Mouse (Mus musculus) heart, postnatal 36 days (tissue): ENCODE measurements around the gene Prr14l. TPM values are rescaled to one million over a fixed set of nuclear protein-coding genes. Genes with fewer than 3 reads are reported as not detected.
A peak's percentile ranks its signal among the peaks of the same experiment; 100 is the strongest.
"Not testable (repeated sequence)": the region's sequence is repeated elsewhere in the genome, so short reads cannot be mapped to it uniquely, and the experiment has no call there.

Experiments
- DNase-seq, 2 experiments: peaks; one replicate each; pipeline ENCODE4 v3.0.0; 2021 to 2022
- intact Hi-C: fragments of 180-260 bp; cut with DNase I; formaldehyde crosslinking; loops from one replicate; pipeline ENCODE4 v1.15.1; 2025
- total RNA-seq, 2 experiments: library from RNA; stranded (reverse); gene quantifications; 2 replicates each; pipeline ENCODE4 v1.2.3; 2021

The Prr14l gene
- total RNA-seq, 2 experiments from 2014 or later, result 6.1 to 6.4 TPM

DNA sequence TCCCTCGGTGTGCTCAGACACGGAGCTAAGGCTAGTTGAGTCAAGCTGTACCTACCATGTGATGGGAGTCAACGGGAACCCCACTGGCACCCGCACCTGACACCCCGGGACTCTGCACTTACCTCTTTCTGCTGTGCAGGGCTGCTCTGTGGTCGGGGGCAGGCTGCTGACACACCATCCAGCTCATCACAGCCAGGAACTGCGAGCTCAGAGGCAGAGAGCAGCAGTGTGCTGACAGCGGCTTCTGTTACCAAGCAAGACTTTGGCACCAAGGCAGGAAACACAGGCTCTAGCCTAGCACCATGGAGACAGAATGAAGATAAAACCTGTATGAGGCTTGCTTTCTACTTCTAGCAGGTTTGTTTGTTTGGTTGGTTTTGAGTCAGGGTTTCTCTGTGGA lies 33.6 kb downstream of the Prr14l start:
- intact Hi-C loops, result no loop called here
- no peak for DNase-seq

- no peak for DNase-seq
These were observed 38.7 kb downstream of the Prr14l start for GRCm38 (mm10) chr5:32815396-32815795.

GRCm38 (mm10) chr5:32786454-32786853 lies 67.6 kb downstream of the Prr14l start:
- DNase-seq, result not testable (repeated sequence)
- intact Hi-C loops, result loop anchor here (5.0 kb wide), 1 partner anchor 66 kb away; the partner anchor contains the start of gene Prr14l

More at GRCm38 (mm10) chr5:32815396-32815795, 38.7 kb downstream of the Prr14l start:
- intact Hi-C loops, result no loop called here

GRCm38 (mm10) chr5:32785313-32785915 lies 68.6 kb downstream of the Prr14l start, which contains the start of gene Pisd:
TSS of gene Pisd (minus strand) at chr5:32785646.
- intact Hi-C loops, result loop anchor here (2.0 to 5.0 kb wide), 2 partner anchors 67 to 77 kb away; partner anchors contain the start of genes Depdc5 and Prr14l
- DNase-seq, result peak; percentile 94

- intact Hi-C loops, result loop anchor here (2.0 to 5.0 kb wide), 2 partner anchors 68 to 78 kb away; partner anchors contain the start of genes Depdc5 and Prr14l
- DNase-seq, result no peak
These were observed 69.3 kb downstream of the Prr14l start for GRCm38 (mm10) chr5:32784726-32785125.

DNA sequence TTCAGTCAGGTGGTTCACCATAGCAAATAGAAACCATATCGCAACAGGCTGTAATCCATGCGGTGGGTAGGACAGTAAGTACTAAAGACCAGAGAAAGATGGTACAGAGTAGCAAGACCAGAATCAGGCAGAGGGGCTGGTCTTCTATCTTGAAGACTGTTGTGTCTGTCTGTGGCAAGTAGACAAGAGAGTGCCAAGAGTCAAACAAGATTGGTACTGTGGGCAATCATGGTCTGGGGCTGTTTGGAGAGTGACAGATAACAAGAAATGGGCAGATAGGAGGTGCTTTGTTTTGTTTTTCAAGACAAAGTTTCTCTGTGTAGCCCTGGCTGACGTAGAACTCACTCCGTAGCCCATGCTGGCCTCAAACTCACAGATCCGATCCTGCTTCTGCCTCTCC lies 72.5 kb downstream of the Prr14l start:
- intact Hi-C loops, result no loop called here

GRCm38 (mm10) chr5:32778168-32778567 lies 75.9 kb downstream of the Prr14l start:
- DNase-seq, result no peak
- intact Hi-C loops, result no loop called here

More for the DNA sequence above, 72.5 kb downstream of the Prr14l start:
- DNase-seq, result no peak

GRCm38 (mm10) chr5:32772361-32772760 lies 81.7 kb downstream of the Prr14l start:
- intact Hi-C loops, result no loop called here

GRCm38 (mm10) chr5:32767636-32768373 lies 86.3 kb downstream of the Prr14l start:
- intact Hi-C loops, result no loop called here
- DNase-seq, result no peak

More at GRCm38 (mm10) chr5:32772361-32772760, 81.7 kb downstream of the Prr14l start:
- no peak for DNase-seq

DNA sequence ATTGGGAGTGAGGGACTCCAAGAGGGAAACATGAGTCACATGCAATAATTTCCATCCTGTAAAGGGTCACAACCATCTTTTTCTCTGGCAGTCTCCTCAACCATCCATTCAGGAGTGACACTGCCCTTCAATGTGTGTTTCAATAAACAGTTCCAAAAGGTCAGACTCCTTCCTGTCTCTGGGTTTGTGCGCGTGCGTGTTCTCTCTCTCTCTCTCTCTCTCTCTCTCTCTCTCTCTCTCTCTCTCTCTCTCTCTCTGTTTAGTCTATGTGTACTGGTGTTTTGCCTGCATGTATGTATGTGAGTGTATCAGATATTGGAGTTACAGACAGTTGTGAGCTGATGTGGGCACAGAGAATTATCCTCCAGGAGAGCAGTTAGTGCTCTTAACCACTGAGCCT lies 87.1 kb downstream of the Prr14l start:
- intact Hi-C loops, result no loop called here
- DNase-seq, result no peak

DNA sequence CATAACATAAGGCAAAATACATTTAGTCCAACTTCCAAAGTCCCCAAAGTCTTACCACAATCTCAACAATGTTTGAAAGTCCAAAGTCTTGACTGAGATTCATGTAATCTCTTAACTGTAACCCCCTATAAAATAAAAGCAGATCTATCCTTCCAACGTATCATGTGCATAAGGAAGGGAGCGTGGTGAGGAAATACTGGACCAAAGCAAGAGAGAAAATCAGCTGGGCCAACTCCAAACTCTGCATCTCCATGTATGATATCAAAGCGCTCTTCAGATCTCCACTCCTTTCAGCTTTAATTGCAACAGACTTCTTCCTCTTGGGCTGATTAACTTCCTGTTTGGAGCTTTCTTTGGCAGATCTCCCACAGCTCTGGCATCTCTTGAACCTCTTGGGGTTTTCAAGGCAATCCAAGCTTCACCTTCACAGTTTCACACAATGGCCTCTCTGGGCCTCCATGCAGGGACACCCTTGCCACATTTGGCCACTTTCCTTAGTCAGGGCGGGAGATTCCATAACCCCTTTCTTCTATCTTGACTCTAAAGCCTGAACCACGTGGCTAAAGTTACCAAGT lies 92.4 kb downstream of the Prr14l start:
- intact Hi-C loops, result no loop called here
- DNase-seq, result peak; percentile 19 to 20

DNA sequence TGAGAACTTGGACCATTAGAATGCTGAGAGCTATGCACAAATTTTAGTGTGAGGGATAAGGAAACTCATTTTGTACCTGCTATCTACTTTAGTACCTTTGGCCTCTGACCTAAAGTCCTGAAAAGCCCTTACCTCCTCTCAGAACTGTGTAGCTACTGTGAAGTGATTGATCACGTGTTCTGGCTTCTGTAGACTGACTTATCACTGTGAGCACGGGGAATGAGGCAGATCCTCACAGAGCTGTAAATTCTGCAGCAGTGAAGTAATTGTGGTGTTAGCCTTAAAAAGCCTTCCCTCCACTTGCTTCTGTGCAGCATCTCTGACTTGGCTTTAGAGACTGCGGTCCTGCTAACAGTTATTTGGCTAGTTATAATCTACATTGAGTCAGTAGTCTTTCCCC lies 93.3 kb downstream of the Prr14l start:
- intact Hi-C loops, result no loop called here
- DNase-seq, result no peak

DNA sequence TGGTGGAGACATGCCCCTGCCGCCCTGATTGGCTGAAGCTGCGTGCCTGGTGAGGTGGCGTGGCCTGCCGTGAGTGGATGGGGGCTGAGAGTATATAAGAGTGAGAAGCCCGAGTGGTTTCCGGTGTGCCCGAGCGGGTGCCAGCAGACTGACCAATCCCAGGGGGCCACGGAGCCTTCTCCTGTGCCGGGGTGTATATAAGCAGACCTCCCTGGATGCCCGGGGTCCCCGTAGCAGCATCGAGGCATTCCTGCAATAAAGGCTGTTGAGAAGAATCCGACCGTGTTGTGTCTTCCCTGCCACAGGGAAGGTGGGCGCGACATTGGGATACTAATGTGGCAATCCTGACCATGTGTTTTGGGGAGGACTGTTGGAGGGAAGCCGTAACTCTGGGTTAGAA lies 93.7 kb downstream of the Prr14l start:
- intact Hi-C loops, DNase-seq: not testable (repeated sequence)

- DNase-seq, result no peak
- intact Hi-C loops, result no loop called here
These were observed 94.4 kb downstream of the Prr14l start for GRCm38 (mm10) chr5:32759662-32760061.

DNA sequence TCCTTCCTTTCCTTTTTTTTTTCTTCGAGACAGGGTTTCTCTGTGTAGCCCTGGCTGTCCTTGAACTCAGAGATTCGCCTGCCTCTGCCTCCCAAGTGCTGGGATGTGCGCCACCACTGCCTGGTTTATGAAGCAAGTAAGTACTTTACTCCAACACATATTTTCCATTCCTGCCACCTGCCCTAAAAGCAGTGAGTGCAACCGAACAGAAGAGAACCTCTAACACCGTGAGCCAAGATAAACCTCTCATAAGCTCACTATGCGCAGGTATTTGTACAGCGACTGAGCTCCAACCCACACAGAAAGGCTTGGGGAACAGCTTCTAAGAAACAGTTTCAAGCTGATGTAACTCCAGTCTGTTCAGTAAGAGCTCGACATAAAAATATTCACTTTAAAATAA lies 97.9 kb downstream of the Prr14l start:
- intact Hi-C loops, result no loop called here
- DNase-seq, result no peak

DNA sequence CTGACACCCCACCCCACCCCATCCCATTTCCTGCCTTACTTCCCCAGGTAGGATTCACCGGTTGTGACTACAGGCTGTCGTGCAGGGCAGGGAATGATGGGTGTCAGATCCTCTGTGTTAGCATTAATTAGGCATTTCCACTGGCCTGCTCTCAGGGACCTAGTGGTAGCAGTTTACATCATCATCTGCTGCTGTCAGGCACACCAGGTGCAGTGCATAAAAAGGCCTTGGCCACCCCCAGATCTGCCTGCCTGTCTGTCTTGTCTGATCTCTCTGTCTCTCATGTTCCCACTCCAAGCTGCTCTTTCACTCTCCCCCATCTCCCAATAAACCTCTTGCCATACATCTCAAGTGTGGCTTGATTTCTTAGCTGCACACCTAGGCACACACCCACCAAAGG lies 102.3 kb downstream of the Prr14l start:
- no peak for DNase-seq
- intact Hi-C loops, result no loop called here

DNA sequence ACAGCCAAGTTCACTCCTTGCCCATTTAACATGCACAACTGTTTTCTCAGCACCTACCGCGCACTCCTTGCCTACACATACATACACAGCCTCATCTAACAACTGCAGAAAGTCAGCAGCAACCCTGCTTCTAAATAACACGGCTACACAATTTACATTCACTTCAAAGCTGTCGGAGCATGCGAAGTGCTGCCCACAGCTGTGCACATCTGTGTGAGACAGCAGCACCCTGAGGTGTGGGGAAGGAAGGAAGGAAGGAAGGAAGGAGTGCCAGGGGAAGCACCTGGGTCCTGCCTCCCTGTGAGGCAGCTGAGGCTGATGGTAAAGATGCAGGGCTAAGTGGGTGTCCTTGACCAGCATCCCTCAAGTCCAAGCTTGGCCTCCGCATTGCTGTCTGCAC lies 105.1 kb downstream of the Prr14l start:
- intact Hi-C loops, result loop anchor here (1.0 kb wide), 1 partner anchor 33 kb away; no protein-coding TSS in a partner anchor

GRCm38 (mm10) chr5:32747650-32748375 lies 106.2 kb downstream of the Prr14l start:
- intact Hi-C loops, result loop anchor here (1.0 kb wide), 2 partner anchors 32 to 160 kb away; no protein-coding TSS in a partner anchor

More for the DNA sequence above, 105.1 kb downstream of the Prr14l start:
- no peak for DNase-seq

GRCm38 (mm10) chr5:32745705-32746655 lies 108.1 kb downstream of the Prr14l start:
- peak; percentile 81 to 83 for DNase-seq
- intact Hi-C loops, result no loop called here

More at GRCm38 (mm10) chr5:32747650-32748375, 106.2 kb downstream of the Prr14l start:
- peak; percentile 57 to 61 for DNase-seq
